Mouse (Mus musculus): ENCODE measurements at regions not wholly inside any gene's neighbourhood (a gene's known extent, or its start where the extent isn't known, plus 50 kb on each side); places are given as distances from the start of the nearest gene placed in this dataset.
A peak's percentile ranks its signal among the peaks of the same experiment; 100 is the strongest.

DNA sequence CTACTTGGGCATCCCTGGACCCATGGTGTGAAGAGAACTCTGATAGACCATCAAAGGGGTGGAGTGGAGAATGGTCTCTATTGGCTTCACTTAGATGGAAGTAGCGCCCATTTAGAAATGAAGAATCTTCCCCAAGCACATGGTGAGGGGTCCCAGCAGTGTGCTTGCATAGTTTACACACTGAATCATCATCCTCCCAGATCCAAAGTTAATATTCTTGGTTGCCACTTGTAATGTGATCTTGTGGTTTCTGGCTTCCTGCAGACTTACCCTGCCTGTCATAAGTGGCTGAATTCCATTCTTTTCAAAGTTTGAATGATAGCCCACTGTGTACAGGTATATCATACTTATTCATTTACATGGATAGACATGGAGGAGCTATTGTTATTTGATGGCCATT is 199.3 kb upstream of the Rtl1 start:
- no peak overlapping the region for H3K4me3 ChIP-seq
- no peaks in the 10 kb centered on the region for H3K27me3 ChIP-seq (ENCODE audit: control insufficient read depth, insufficient read depth, low read length)
- 67% methylated on average over 1 of the region's 1 CpGs for WGBS
- TF ChIP-seq EP300 (IDR thresholded peaks at IDR 0.05; ENCODE audit: insufficient read depth, low read depth, low read length) = no peak
- TF ChIP-seq POLR2A (IDR thresholded peaks at IDR 0.05; ENCODE audit: insufficient read depth, low read depth, low read length) = no peak
- TF ChIP-seq CTCF (IDR thresholded peaks at IDR 0.05) = no peak
- H3K27ac ChIP-seq = no peak overlapping the region
- H3K4me1 ChIP-seq (ENCODE audit: control insufficient read depth, insufficient read depth, low read length) = no peaks in the 10 kb centered on the region
- intact Hi-C loops (cut with DNase I) = no loop called here
- DNase-seq = no peak
- no peak overlapping the region for H3K9ac ChIP-seq (ENCODE audit: low read depth, low read length)
- no peaks in the 10 kb centered on the region for H3K79me2 ChIP-seq (replicated peaks; ENCODE audit: control insufficient read depth, insufficient read depth, low read length)
- H3K36me3 ChIP-seq (ENCODE audit: control insufficient read depth, insufficient read depth, low read length) = no peaks in the 10 kb centered on the region

DNA sequence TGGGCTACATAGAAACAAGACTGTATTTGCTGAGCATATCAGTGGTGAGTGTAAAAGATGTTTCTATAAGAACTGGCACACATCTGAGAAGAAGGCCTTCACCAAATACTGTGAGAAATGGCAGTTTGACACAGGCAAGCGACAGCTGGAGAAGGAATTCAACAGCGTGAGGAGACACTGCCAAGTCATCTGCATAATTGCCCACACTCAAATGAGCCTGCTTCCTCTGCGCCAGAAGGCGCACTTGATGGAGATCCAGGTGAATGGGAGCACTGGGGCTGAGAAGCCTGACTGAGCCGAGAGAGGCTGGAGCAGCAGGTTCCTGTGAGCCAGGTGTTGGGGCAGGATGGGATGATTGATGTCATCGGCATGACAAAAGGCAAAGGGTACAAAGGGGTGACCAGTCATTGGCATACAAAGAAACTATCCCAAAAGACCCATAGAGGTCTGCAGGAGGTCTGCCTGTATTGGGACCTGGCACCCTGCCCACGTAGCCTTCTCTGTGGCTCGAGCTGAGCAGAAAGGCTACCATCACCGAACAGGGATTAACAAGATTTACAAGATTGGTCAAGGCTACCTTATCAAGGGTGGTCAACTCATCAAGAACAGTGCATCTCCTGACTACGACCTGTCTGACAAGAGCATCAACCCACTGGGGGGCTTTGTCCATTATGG is 227.2 kb upstream of the Rtl1 start:
- intact Hi-C loops (cut with DNase I) = no loop called here
- H3K27me3 ChIP-seq (ENCODE audit: control insufficient read depth, insufficient read depth, low read length) = no peaks in the 10 kb centered on the region
- no peaks in the 10 kb centered on the region for H3K79me2 ChIP-seq (replicated peaks; ENCODE audit: control insufficient read depth, insufficient read depth, low read length)
- DNase-seq = no peak
- no peak overlapping the region for H3K27ac ChIP-seq
- no peak overlapping the region for H3K9ac ChIP-seq (ENCODE audit: low read depth, low read length)
- no peaks in the 10 kb centered on the region for H3K4me1 ChIP-seq (ENCODE audit: control insufficient read depth, insufficient read depth, low read length)
- no peak overlapping the region for H3K4me3 ChIP-seq
- no peak for TF ChIP-seq POLR2A (IDR thresholded peaks at IDR 0.05; ENCODE audit: insufficient read depth, low read depth, low read length)
- no peaks in the 10 kb centered on the region for H3K36me3 ChIP-seq (ENCODE audit: control insufficient read depth, insufficient read depth, low read length)
- 86% methylated on average over 10 of the region's 10 CpGs for WGBS

- Histone ChIP-seq H3K27me3 (ENCODE audit: control insufficient read depth, insufficient read depth, low read length) (no peaks in the 10 kb centered on the region), H3K4me3 (no peak overlapping the region), H3K79me2 (replicated peaks; ENCODE audit: control insufficient read depth, insufficient read depth, low read length) (no peaks in the 10 kb centered on the region), H3K9ac (ENCODE audit: low read depth, low read length) (no peak overlapping the region), H3K4me1 (ENCODE audit: control insufficient read depth, insufficient read depth, low read length) (no peaks in the 10 kb centered on the region), H3K27ac (no peak overlapping the region), H3K36me3 (ENCODE audit: control insufficient read depth, insufficient read depth, low read length) (no peaks in the 10 kb centered on the region)
- intact Hi-C loops (cut with DNase I) = loop anchor here (10.0 kb wide), 1 partner anchor 544 kb away; no protein-coding TSS in a partner anchor
- whole genome bisulfite sequencing = 40% methylated on average over 16 of the region's 16 CpGs
- DNase-seq = no peak
- TF ChIP-seq CTCF (IDR thresholded peaks at IDR 0.05) (peak; percentile 28), EP300 (IDR thresholded peaks at IDR 0.05; ENCODE audit: insufficient read depth, low read depth, low read length) (no peak), POLR2A (IDR thresholded peaks at IDR 0.05; ENCODE audit: insufficient read depth, low read depth, low read length) (no peak)
Observed at GRCm38 (mm10) chr12:109830303-109831020, 230.3 kb upstream of the Rtl1 start.

DNA sequence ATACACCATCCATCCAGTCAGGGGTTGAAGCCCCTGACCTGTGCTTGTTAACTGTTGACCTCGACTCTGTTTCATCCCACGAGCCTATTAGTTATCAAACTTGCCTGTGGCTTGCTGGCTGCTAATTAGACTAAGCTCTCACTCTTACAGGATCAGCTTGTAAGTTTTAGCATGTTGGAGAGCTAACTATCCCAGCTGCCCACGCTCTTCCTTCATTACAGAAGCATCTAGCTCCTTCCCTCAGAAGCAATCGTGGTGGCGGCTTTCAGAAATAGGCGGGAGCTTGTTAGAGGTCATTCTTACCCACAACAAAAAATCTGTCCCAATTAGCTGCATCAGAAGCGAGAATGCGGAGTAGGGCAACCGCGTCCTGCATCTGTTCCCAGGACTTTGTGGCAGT is 232.8 kb upstream of the Rtl1 start:
- Histone ChIP-seq H3K9ac (ENCODE audit: low read depth, low read length) (no peak overlapping the region), H3K36me3 (ENCODE audit: control insufficient read depth, insufficient read depth, low read length) (no peaks in the 10 kb centered on the region), H3K4me1 (ENCODE audit: control insufficient read depth, insufficient read depth, low read length) (no peaks in the 10 kb centered on the region), H3K4me3 (no peak overlapping the region), H3K79me2 (replicated peaks; ENCODE audit: control insufficient read depth, insufficient read depth, low read length) (no peaks in the 10 kb centered on the region), H3K27ac (no peak overlapping the region), H3K27me3 (ENCODE audit: control insufficient read depth, insufficient read depth, low read length) (no peaks in the 10 kb centered on the region)
- intact Hi-C loops (cut with DNase I) = loop anchor here (10.0 kb wide), 1 partner anchor 542 kb away; no protein-coding TSS in a partner anchor
- no peak for DNase-seq
- TF ChIP-seq CTCF (IDR thresholded peaks at IDR 0.05) (no peak), POLR2A (IDR thresholded peaks at IDR 0.05; ENCODE audit: insufficient read depth, low read depth, low read length) (no peak), EP300 (IDR thresholded peaks at IDR 0.05; ENCODE audit: insufficient read depth, low read depth, low read length) (no peak)
- WGBS = 83% methylated on average over 10 of the region's 10 CpGs

- Histone ChIP-seq H3K4me3 (no peak overlapping the region), H3K79me2 (replicated peaks; ENCODE audit: control insufficient read depth, insufficient read depth, low read length) (no peaks in the 10 kb centered on the region), H3K27ac (no peak overlapping the region), H3K9ac (ENCODE audit: low read depth, low read length) (no peak overlapping the region), H3K27me3 (ENCODE audit: control insufficient read depth, insufficient read depth, low read length) (no peaks in the 10 kb centered on the region), H3K4me1 (ENCODE audit: control insufficient read depth, insufficient read depth, low read length) (no peaks in the 10 kb centered on the region), H3K36me3 (ENCODE audit: control insufficient read depth, insufficient read depth, low read length) (no peaks in the 10 kb centered on the region)
- no peak for DNase-seq
- intact Hi-C loops (cut with DNase I) = loop anchor here (10.0 kb wide), 1 partner anchor 538 kb away; no protein-coding TSS in a partner anchor
- no peak for TF ChIP-seq EP300 (IDR thresholded peaks at IDR 0.05; ENCODE audit: insufficient read depth, low read depth, low read length)
- no peak for TF ChIP-seq POLR2A (IDR thresholded peaks at IDR 0.05; ENCODE audit: insufficient read depth, low read depth, low read length)
- TF ChIP-seq CTCF (IDR thresholded peaks at IDR 0.05) = no peak
- 90% methylated on average over 8 of the region's 8 CpGs for WGBS
Observed at GRCm38 (mm10) chr12:109836521-109836920, 236.4 kb upstream of the Rtl1 start.

GRCm38 (mm10) chr12:109839126-109839587 is 239.0 kb upstream of the Rtl1 start:
- Histone ChIP-seq H3K4me3 (no peak overlapping the region), H3K79me2 (replicated peaks; ENCODE audit: control insufficient read depth, insufficient read depth, low read length) (no peaks in the 10 kb centered on the region), H3K4me1 (ENCODE audit: control insufficient read depth, insufficient read depth, low read length) (no peaks in the 10 kb centered on the region), H3K27me3 (ENCODE audit: control insufficient read depth, insufficient read depth, low read length) (no peaks in the 10 kb centered on the region), H3K27ac (no peak overlapping the region), H3K36me3 (ENCODE audit: control insufficient read depth, insufficient read depth, low read length) (no peaks in the 10 kb centered on the region), H3K9ac (ENCODE audit: low read depth, low read length) (no peak overlapping the region)
- 38% methylated on average over 9 of the region's 9 CpGs for WGBS
- DNase-seq = no peak
- intact Hi-C loops (cut with DNase I) = loop anchor here (10.0 kb wide), 1 partner anchor 536 kb away; no protein-coding TSS in a partner anchor
- TF ChIP-seq CTCF (IDR thresholded peaks at IDR 0.05) (no peak), EP300 (IDR thresholded peaks at IDR 0.05; ENCODE audit: insufficient read depth, low read depth, low read length) (no peak), POLR2A (IDR thresholded peaks at IDR 0.05; ENCODE audit: insufficient read depth, low read depth, low read length) (no peak)
